Mouse (Mus musculus): ENCODE measurements around the gene Erfe.

Gene Erfe

DNA sequence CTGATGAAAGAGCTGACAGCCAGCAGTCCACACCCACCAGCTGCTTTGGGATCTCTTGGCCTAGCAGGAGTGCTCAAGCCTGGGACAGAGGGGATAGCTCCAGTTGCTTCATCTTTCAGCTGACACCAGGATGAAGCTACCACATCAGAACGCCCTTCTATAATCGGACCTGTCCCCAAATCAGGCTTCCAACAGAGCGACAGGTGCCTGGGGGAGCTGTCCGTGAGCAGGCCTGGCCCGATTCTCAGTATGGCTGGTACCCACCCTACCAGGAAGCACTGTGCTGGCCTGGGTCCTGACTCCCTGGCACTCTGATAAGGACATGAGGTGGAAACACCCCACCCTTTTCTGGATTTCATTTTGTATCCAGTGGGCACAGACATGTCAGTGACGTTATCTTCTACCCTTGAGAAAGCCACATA, 7.2 kb downstream of the Erfe start:
- DNase-seq (ENCODE audit: low spot score): no peak

GRCm38 (mm10) chr1:91380453-91381090, 14.3 kb downstream of the Erfe start:
- no peak for DNase-seq (ENCODE audit: low spot score)

GRCm38 (mm10) chr1:91381091-91381471, 14.9 kb downstream of the Erfe start:
- DNase-seq (ENCODE audit: low spot score): no peak

- no peak for DNase-seq (ENCODE audit: low spot score)
Observed at GRCm38 (mm10) chr1:91390369-91390768, 24.1 kb downstream of the Erfe start.

DNA sequence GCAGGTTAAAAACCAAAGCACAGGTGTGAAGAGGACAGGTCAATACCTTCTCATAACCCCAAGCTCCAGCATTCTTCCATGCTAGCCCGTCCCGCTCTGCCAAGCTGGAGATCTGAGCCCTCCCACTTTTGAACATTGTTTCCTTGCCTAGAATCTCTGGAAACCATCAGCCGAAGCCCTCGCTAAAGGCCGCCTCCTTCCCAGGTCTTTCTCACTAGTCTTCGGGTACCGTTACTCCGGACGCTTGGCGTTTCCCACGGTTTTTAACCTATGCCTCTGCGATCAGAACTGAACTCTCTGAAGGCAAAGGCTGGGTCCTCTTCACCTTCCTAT, 31.7 kb downstream of the Erfe start:
- peak; percentile 34 for DNase-seq (ENCODE audit: low spot score)

DNA sequence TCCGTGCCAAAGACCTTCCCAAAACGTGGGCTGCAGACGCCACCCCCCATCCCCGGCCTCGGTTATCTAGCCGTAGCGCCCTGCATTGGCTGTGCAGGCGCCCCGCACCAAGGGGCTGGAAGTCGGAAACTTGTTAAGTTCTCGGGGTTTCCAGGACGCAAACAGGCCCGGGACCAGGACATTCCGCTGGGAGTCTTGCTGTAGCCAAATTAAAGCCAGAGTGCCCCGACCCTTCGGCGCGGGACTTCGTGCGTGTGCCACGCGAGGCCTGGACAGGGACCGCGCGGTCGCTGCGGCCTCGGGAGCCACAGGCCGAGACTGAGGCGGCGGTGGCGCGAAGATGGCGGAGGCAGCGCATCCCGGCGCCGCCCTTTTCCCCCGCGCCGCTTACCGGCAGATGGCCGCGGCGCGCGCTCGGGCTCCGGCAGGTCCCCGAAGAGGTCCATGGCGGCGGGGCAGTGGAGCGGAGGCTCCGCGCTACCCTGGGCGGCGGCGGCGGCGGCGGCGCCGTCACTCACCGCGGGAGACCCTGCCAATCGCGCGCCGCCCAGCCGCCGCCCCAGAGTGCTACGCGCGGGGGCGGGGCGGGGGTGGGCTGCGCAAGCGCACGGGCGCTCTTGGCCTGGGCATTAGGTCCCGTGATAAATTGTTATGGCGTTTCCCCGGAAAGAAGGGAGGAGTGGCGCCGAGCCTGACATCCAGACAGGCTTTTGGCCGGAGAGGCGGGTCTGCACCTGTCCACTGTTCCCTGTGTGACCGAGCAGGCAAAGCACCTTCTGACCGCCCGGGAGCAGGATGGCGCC, 32.2 kb downstream of the Erfe start, which contains the start of gene Ilkap:
Gene Ilkap (minus strand): TSS at position 556 of the 803 bp plus-strand sequence.
- peak; percentile 82 for DNase-seq (ENCODE audit: low spot score)

GRCm38 (mm10) chr1:91404976-91405375, 38.7 kb downstream of the Erfe start:
- DNase-seq (ENCODE audit: low spot score): no peak

DNA sequence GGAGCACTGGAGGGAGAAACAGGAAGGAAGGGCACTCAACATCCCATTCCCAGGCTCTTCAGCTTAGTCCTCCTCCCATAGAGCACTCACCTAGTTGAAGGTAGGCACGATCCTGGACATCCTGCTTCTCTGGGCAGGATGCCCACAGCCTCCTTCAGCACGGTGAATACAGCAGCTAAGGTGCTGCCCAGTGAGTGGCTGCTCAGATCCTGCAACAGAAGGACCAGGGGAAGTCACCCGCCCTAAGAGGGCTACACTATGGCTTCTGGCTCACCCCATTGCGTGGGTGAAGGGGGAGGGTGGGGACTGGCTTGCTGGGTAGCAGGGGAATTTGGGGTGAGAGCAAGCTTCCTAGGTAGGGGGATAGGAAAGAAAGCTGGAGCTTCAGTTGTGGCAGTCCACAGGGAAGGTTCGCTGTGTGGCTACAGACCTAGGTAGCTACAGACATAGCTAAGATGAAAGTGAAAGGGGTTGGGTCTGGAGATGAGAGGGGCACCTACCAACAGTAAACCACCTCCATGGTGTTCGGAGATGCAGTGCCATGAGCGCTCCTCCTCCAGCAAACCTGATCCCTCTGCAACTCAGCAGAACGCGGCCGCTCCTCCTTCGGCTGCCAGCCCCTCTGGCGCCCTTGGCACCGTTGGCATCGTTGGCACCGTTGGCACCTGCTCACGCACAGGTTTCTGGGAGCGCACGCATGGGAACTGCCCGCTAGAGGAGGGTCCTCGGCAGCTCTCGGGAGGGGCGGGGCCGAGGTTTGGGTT, 39.4 kb downstream of the Erfe start:
- DNase-seq (ENCODE audit: low spot score): no peak

- DNase-seq (ENCODE audit: low spot score): no peak
Observed at GRCm38 (mm10) chr1:91407819-91408218, 41.6 kb downstream of the Erfe start.

DNA sequence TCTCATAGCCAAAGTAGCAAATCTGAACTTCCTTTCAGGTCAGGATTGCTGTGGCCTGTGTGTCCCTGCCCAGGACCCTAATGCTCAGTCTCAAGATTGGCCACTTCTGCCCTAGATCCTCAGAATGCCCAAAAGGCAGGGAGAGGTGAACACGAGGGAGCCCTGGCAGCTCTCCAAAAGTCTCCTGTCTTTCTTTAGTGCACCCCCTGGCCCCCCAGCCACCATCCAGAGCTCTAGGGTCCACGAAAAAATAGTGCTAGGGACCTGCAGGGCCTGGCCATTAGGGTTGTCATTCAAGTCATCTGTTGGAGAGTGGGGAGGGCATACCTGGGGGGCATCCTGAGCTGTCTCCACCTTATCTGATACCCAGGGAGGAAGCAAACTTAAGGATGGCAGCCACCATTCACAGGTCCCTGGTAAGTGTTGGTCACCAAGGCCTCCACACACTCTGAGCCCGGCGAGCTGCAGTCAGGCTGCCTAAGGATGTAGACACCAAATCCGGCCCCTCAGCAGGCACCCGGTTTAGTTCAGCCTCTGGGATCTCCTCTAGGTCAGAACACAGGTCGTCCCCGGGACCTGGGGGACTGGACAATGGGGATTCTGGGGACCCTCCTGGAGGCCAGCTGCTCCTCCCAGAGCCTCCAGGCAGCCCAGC, 45.5 kb downstream of the Erfe start:
- DNase-seq (ENCODE audit: low spot score): no peak

DNA sequence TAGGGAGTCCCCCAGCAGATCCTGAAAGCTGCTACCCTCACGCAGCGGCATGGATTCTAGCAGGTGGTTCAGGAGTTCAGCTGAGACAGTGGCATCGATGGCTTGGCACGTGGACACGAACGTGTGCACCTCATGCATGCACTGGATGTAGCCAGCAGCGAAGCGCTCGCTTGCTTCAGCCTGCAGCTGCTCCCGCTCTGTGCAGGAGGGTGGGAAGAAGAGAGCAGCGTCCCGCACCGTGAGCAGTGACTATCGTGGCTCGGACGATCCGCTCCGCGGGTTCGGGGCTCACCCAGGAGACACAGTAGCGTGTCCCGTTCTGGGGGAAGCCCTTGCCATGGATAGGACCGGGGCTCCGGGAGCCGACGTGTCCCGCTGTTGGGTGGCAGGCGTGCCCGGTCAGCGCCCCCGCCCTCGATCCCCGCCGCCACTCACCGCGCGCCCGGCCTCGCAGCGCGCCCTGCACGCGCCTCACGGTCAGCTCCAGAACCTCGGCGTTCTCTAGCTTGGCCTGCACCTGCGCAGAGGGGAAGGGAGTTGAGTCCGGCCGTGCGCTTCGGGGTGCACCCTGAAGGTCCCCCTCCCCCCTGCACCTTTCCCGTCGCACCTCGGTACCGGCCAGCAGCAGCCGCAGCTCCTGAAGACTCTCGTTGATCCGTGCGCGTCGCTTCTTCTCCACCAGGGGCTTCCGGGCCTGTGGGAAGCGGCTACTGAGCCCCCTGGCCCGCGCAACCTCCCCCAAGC, 46.2 kb downstream of the Erfe start:
- DNase-seq (ENCODE audit: low spot score): peak; percentile 61

- DNase-seq (ENCODE audit: low spot score): peak; percentile 96
Observed at GRCm38 (mm10) chr1:91413030-91413506, 46.8 kb downstream of the Erfe start.

DNA sequence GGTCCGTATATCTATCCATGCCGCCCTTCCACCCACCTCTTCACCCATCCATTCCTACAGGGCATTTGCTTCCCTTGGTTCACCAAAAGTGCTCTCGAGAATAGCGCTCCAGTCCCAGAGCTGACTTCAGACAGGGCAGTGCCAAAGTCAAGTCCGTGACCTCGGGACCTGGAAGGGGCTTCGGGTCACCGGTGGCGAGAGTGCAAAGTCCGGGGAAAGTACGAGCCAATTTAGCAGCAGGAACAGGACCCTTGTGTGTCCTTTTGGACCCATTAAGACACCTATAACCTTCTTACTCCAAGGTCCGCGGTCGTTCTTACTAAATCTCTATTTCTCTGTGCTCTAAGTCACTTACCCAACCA, 47.3 kb downstream of the Erfe start:
- peak; percentile 31 for DNase-seq (ENCODE audit: low spot score)

- DNase-seq (ENCODE audit: low spot score): peak; percentile 62
Observed at GRCm38 (mm10) chr1:91413898-91414594, 47.8 kb downstream of the Erfe start, which contains the start of gene Hes6. TSS of gene Hes6 (minus strand) at chr1:91414038.

DNA sequence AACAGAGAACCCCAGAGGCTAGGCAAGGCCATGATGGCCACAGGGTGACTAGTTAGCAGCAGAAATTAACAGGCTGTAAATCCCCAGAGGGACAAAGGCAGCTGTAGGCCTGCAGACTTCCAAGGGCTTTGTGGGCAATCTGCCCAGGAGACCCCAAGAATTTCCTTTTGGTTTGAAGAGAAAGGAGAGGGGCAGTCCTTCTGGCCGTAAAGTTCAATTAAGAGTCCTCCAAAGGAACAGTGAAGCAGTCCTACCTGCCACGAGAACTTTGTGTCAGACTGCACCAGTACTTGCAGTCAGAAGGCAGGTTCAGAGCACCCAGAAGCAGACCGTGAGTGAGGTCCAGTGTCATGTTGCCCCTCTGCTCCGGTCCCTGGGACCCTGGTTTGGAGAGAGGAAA, 48.7 kb downstream of the Erfe start:
- no peak for DNase-seq (ENCODE audit: low spot score)

DNA sequence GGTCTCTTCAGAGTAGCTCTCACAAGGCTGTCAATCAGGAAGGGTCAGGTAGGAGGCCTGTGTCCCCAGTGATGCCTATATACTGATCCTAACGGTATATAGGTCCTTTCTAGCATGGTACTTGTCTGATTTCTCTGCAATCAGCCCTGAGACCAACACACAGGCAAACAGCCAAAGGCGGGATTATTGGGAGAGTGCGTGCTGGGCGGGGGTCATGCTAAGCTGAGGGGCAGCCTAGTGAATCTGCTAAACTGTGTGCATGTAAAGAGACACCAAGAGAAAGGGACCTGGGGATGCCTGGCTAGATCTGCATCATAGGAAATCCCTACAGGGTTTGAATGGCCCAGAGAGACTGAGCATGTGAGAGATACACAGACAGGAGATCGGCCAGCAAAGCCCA, 49.1 kb downstream of the Erfe start:
- DNase-seq (ENCODE audit: low spot score): no peak

GRCm38 (mm10) chr1:91417991-91418390, 51.8 kb downstream of the Erfe start:
- no peak for DNase-seq (ENCODE audit: low spot score)

- no peak for DNase-seq (ENCODE audit: low spot score)
Observed at GRCm38 (mm10) chr1:91419862-91420600, 53.8 kb downstream of the Erfe start.

DNA sequence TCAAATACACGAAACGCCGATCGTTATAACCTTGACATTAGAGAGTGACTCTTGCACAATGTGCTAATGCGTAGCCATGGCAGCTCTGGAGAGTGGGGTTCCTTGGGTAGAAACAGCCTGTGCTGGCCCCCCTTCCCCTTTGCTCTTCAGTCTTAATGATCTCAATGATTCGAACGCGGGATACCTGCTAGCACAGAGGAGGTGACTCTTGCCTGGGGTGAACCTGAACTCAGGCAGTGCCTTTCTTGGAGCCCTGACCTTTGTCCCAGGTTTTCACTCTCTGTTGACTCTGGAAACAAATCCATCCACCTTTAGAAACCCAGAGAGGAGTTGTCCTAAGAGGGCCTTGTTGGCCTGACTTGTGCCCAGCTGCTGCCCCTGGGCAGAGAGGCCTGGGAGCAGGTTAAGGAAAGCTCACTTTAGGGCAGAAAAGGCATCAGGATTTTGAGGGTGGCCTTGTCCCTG, 54.4 kb downstream of the Erfe start:
- DNase-seq (ENCODE audit: low spot score): no peak
